Comparison of ENCODE assay signal across 13 mouse cellular contexts in genomic region chr12:118068785-118069184, GRCm38 (mm10).
"Had no signal": no experiment of that assay in that cellular context is flagged by ENCODE, and none has a peak within 500 bp of the region (broad histone marks: within the 10 kb centered on the region; RNA-seq: fewer than 3 reads in every experiment).

No protein-coding gene starts in this region.

- H3K27me3 ChIP-seq: midbrain, embryonic 12.5 days; midbrain, embryonic 15.5 days; neural tube, embryonic 12.5 days; stomach, embryonic 15.5 days had no signal

- H3K9ac ChIP-seq: lung, embryonic 14.5 days; midbrain, embryonic 12.5 days; midbrain, embryonic 15.5 days; neural tube, embryonic 12.5 days; stomach, embryonic 15.5 days had no signal

- H3K4me2 ChIP-seq: lung, embryonic 14.5 days; midbrain, embryonic 12.5 days; midbrain, embryonic 15.5 days; neural tube, embryonic 12.5 days; stomach, embryonic 15.5 days had no signal

- H3K9me3 ChIP-seq: megakaryocyte, embryonic 14.5 days; midbrain, embryonic 12.5 days; midbrain, embryonic 15.5 days; neural tube, embryonic 12.5 days; stomach, embryonic 15.5 days had no signal

- ATAC-seq: midbrain, embryonic 15.5 days had no signal

- H3K4me3 ChIP-seq: megakaryocyte, embryonic 14.5 days; midbrain, embryonic 12.5 days; midbrain, embryonic 15.5 days; neural tube, embryonic 12.5 days; stomach, embryonic 15.5 days had no signal

- DNase-seq: lung, embryonic 14.5 days; lung, postnatal 10 days; lung, postnatal 4 days; right cerebral cortex, postnatal 14 days; thymus, adult 2 months; thymus, postnatal 25 days; thymus, postnatal 4 days had no signal

- H3K4me1 ChIP-seq: midbrain, embryonic 12.5 days; midbrain, embryonic 15.5 days; neural tube, embryonic 12.5 days; stomach, embryonic 15.5 days had no signal

- H3K36me3 ChIP-seq: midbrain, embryonic 12.5 days; midbrain, embryonic 15.5 days; neural tube, embryonic 12.5 days; stomach, embryonic 15.5 days had no signal

- H3K27ac ChIP-seq: midbrain, embryonic 12.5 days; midbrain, embryonic 15.5 days; neural tube, embryonic 12.5 days; stomach, embryonic 15.5 days; stomach, postnatal 0 days had no signal
